Mouse (Mus musculus): ENCODE data around the gene Irgq. TPM values are rescaled to one million over a fixed set of nuclear protein-coding genes. Genes with fewer than 3 reads are reported as not detected.

Gene Irgq
- polyA plus RNA-seq (2017; shearing (Covaris generic)), result 4.9 TPM

DNA sequence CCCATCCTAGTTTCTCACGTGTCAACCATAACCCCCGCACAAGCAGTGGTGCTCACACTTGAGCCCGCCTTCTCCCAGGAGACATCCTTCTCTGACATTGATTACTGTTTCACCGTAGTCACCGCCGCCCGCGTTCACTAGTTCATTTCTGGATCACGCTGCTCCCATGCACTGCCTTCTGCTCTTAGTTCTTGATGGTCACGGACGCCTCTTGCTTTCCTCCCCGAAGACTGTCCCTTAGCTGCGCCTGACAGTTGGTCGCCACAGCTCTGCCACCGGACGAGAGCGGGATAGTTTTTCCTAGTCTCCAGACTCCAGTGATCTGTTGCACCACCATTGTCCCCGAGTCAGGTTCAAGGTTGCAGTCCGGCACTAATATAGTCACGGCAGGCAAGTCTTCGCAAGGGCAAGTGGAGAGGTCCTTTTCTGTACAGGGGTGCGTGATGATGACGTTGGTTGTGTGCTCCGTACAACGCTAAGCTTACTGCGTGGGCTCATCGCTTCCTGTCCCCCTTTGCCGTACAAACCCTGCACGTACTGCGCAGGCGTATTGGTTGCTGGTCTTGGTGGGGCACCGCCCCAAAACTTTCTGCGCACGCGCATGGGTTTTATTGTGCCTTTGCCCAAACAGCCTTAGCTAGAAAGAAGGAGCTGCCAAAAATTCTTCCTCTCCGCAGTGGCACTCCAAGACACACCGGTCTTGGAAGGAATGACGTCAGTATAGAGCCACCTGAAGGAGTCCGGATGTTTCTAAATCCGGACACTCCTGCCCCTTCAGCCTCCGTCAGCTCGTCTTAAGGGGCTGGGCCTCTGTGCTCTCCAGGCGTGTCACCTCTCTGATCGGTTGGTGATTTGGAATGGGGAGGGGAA lies at the start of gene Irgq:
Irgq (plus strand) TSS at position 628 of the 870 bp plus-strand sequence.

DNA sequence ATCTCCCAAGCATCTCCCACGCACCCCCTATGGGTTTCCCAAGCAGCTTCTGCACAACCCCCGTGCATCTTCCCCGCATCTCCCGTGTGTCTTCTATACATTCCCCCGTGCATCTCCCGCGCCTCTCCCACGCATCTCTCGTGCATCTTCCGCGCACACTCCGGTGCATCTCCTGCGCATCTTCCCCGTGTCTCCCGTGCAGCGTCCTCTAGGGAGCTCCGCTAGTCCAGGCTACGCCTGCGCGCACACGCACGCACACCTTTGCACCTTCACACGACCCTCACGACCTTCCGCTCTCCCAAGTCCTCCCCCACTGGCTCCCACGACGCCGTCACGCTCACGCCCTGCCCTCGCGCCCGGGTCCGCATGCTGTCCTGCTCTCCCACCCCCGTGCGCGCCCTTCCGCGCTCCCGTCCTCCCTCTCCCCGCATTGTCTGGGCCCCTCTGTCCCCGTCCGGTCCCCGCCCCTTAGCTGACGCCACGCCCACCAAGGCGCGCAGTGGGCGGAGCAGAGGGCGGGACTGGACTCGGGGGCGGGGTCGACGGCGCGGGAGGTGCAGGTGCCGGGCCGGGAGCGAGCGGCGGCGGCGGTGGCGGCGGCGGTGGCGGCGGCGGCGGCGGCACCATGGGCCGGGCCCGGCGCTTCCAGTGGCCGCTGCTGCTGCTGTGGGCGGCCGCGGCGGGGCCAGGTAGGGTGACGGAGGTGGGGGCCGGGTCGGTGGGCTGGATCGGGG lies 48.8 kb upstream of the Irgq start, which contains the start of gene Cadm4:
Cadm4 (plus strand) TSS at position 550 of the 734 bp plus-strand sequence.

DNA sequence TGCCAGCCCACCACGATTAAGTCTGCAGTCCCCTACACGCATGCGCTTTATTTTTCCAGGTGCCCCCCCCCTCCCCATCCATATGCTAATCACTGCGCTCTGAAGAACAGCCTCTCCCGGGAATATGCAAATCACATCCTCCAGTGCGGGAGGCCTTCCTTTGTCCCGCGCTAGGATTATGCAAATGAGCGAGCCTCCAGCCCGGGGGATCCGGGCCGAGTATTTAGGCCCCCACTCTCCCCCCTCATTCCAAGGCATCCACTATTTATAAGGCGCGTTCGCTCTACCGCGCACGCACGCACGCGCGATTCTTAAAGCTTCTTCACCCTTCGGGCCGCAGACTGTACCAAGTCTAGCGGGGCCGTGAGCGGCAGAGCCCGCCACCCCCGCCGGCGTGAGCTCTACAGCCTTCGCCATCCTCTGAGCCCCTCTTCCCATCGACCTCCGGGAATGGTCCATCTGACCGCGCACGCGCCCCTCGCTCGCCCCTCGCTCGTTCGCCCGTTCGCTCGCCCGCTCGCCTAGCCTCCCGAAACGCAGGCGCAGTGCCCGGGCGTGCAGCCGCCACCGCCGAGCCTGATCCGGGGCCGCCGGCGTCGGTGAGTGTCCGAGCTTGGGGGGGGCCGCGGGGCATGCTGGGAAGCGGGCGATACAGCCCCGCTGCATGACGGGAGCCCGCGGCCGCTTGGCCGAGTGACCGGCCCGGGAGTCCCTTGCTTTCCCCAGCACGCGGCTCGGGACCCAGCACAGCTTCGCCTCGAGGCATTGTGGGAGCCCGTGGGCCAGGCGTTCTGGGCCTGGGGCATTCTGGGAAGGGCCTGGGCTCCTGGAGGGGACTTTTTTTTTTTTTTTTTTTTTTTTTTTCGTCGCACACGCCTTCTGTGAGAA lies 23.4 kb upstream of the Irgq start, which contains the start of gene Zfp428:
Zfp428 (plus strand) TSS at position 169 of the 888 bp plus-strand sequence.

DNA sequence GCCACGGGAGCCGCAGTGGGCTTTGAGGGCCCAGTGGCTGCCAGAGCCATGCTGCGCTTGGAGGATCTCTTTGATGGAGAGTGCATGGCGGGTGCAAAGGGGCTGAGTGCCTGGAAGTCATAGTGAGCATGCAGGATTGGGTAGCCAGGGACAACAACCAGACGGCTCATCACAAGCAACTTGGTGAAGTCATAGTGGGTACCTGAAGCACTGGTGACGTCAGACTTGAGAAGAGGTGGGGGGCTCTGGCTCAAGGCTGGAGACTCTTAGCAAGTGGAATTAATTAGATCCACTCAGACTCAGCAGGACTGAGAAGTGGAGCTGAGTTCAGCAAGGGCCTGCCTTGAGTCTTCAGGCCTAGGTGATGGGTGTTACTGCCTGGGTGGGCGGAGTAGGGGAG lies 18.1 kb upstream of the Irgq start, which contains the start of gene AC161166.1:
AC161166.1 (minus strand) TSS at position 101 of the 400 bp plus-strand sequence.

DNA sequence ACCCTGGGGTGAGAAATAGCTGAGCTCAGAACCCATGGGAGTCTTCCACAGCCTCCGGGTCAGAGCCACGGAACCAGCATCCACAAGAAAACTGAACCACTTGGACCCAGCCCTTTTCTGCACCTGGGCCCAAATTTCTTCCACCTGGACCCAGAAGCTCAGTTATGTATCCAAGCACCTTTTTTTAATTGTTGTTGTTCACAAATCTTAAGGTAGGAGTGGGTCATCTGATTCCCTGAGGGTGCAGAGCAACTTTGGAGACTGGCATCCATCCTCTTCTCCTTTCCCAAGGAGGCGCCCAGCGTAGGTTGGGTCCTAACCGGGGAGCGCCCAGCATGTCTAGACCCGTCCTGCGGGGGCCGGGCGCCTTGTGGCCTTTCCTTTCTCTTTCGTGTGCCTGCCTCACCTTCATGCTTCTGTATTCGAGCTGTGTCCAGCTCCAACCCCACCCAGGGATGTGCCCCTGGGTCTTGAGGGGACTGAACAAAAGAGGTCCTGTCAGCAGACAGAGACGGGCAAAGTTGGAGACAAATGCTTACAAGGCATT lies 15.7 kb downstream of the Irgq start, which contains the start of the genes Pinlyp and Xrcc1:
Pinlyp (minus strand) TSS at position 51 of the 547 bp plus-strand sequence.
Xrcc1 (plus strand) TSS at position 222 of the 547 bp plus-strand sequence.

DNA sequence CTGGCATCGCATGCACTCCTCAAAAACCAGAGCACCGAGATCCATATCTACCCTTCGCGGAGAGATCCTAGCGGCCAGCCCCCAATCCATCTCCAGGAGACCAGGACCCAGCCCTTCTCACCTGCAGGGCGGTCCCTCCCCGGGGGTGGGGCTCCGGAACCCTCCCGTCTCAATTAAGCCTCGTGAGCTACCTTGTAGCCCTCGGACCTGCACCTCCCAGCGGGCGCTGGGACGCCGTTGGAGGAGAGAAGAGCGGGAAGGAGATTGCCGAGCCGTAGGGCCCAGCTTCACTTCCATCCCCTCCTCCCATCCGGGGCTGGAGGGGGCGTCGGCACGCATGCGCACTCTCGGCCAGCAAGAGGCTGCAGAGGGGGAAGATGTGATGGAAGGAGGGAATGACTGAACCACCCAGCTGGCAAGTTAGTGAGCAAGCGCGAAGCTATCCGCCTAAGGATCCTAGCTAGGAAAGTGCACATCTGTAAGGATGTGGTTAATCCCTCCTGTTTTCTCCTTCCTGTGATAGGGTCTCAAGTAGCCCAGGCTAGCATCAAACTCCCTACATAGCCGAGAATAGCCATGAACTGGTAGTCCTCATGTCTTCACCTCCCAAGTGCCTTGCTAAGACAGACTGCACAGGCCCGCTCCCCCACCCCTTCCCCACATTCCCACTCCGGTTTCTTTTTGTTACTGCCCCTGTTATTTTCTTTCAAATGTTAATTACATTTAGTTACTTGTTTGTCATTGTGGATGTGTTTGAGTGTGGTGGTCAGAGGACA lies 57.0 kb downstream of the Irgq start, which contains the start of the genes Ethe1 and Zfp575:
Ethe1 (plus strand) TSS at position 214 of the 776 bp plus-strand sequence.
Zfp575 (minus strand) TSS at position 312 of the 776 bp plus-strand sequence.

Other genes starting within 250 kb of the Irgq start
- 10.0 TPM for gene Zfp61, start 229.5 kb upstream of the Irgq start, polyA plus RNA-seq (2017; shearing (Covaris generic))
- 2.5 TPM for gene Zfp94, start 214.0 kb upstream of the Irgq start, polyA plus RNA-seq (2017; shearing (Covaris generic))
- not detected for gene Tescl, start 196.8 kb upstream of the Irgq start, polyA plus RNA-seq (2017; shearing (Covaris generic))
- not detected for gene Lypd5, start 181.5 kb upstream of the Irgq start, polyA plus RNA-seq (2017; shearing (Covaris generic))
- 190 TPM for gene Kcnn4, start 160.4 kb upstream of the Irgq start, polyA plus RNA-seq (2017; shearing (Covaris generic))
- gene Smg9, start 131.1 kb upstream of the Irgq start, polyA plus RNA-seq (2017; shearing (Covaris generic)), result 86.3 TPM
- gene Irgc1, start 78.4 kb upstream of the Irgq start, polyA plus RNA-seq (2017; shearing (Covaris generic)), result 1.4 TPM
- gene Plaur, start 68.2 kb upstream of the Irgq start, polyA plus RNA-seq (2017; shearing (Covaris generic)), result 133 TPM
- gene Cadm4, start 48.7 kb upstream of the Irgq start, polyA plus RNA-seq (2017; shearing (Covaris generic)), result 0.42 TPM
- 1.7 TPM for gene Zfp428, start 23.7 kb upstream of the Irgq start, polyA plus RNA-seq (2017; shearing (Covaris generic))
- gene AC161166.1, start 18.2 kb upstream of the Irgq start, polyA plus RNA-seq (2017; shearing (Covaris generic)), result not detected
- not detected for gene Pinlyp, start 15.4 kb downstream of the Irgq start, polyA plus RNA-seq (2017; shearing (Covaris generic))
- 63.5 TPM for gene Xrcc1, start 15.6 kb downstream of the Irgq start, polyA plus RNA-seq (2017; shearing (Covaris generic))
- 18.9 TPM for gene Ethe1, start 56.9 kb downstream of the Irgq start, polyA plus RNA-seq (2017; shearing (Covaris generic))
- not detected for gene Zfp575, start 57.0 kb downstream of the Irgq start, polyA plus RNA-seq (2017; shearing (Covaris generic))
- gene Phldb3, start 80.1 kb downstream of the Irgq start, polyA plus RNA-seq (2017; shearing (Covaris generic)), result 0.78 TPM
- gene Lypd3, start 105.9 kb downstream of the Irgq start, polyA plus RNA-seq (2017; shearing (Covaris generic)), result not detected
- not detected for gene Tex101, start 146.0 kb downstream of the Irgq start, polyA plus RNA-seq (2017; shearing (Covaris generic))
- gene BC049730, start 178.6 kb downstream of the Irgq start, polyA plus RNA-seq (2017; shearing (Covaris generic)), result not detected
- not detected for gene Gm4763, start 196.2 kb downstream of the Irgq start, polyA plus RNA-seq (2017; shearing (Covaris generic))
- gene Cd177, start 229.6 kb downstream of the Irgq start, polyA plus RNA-seq (2017; shearing (Covaris generic)), result 2.9 TPM
- not detected for gene Ceacam10, start 246.5 kb downstream of the Irgq start, polyA plus RNA-seq (2017; shearing (Covaris generic))

Data from naive thymus-derived CD4-positive, alpha-beta T cell, adult 5 months (primary cell).